Mouse (Mus musculus) T-helper 17 cell (primary cell): ENCODE measurements at regions not wholly inside any gene's neighbourhood (a gene's known extent, or its start where the extent isn't known, plus 50 kb on each side); places are given as distances from the start of the nearest gene placed in this dataset.

Experiments
- in situ Hi-C, 2 experiments: fragments of 300-600 bp; cut with MboI, MseI; formaldehyde crosslinking; loops; 1 replicate in 1 of 2; 2 replicates in 1 of 2; pipeline ENCODE4 v1.15.1; 2025; ENCODE audit warnings: high pct_unique_total_duplicates in 2 of 2

- in situ Hi-C loops, result loop anchor here (5.0 kb wide), 1 partner anchor 1124 kb away; no protein-coding TSS in a partner anchor
Observed at GRCm38 (mm10) chrX:93888480-93888879, 56.5 kb upstream of the Pdk3 start.

- in situ Hi-C loops, result loop anchor here (5.0 kb wide), 1 partner anchor 1123 kb away; no protein-coding TSS in a partner anchor
Observed at GRCm38 (mm10) chrX:93888966-93889365, 57.0 kb upstream of the Pdk3 start.

GRCm38 (mm10) chrX:93889394-93890042 is 57.5 kb upstream of the Pdk3 start:
- in situ Hi-C loops, result loop anchor here (5.0 to 10.0 kb wide), 3 partner anchors 92 to 1123 kb away; no protein-coding TSS in a partner anchor

- in situ Hi-C loops, result loop anchor here in 1 of 2 experiments (10.0 kb wide), 1 partner anchor 832 kb away; no protein-coding TSS in a partner anchor
Observed at GRCm38 (mm10) chrX:93896838-93897820, 65.1 kb upstream of the Pdk3 start.

- in situ Hi-C loops, result no loop called here
Observed at GRCm38 (mm10) chrX:93903209-93903608, 65.2 kb upstream of the AU015836 start.

GRCm38 (mm10) chrX:93905531-93905930 is 62.9 kb upstream of the AU015836 start:
- in situ Hi-C loops, result no loop called here

- in situ Hi-C loops, result no loop called here
Observed at GRCm38 (mm10) chrX:93911087-93911840, 57.2 kb upstream of the AU015836 start.

GRCm38 (mm10) chrX:93915548-93915947 is 52.9 kb upstream of the AU015836 start:
- in situ Hi-C loops, result loop anchor here (5.0 kb wide), 1 partner anchor 72 kb away; no protein-coding TSS in a partner anchor

- in situ Hi-C loops, result loop anchor here (5.0 kb wide), 1 partner anchor 70 kb away; no protein-coding TSS in a partner anchor
Observed at GRCm38 (mm10) chrX:93917367-93917766, 51.1 kb upstream of the AU015836 start.
